Mouse (Mus musculus) ES-Bruce4 (cell line): ENCODE results near the gene Ahcyl1.

Source experiments
- CTCF ChIP-seq: IDR thresholded peaks from one replicate; pipeline ENCODE4 v1.8.1; 2011; ENCODE audit warnings: low read depth, low read length
- EP300 ChIP-seq: IDR thresholded peaks from 2 replicates; pipeline ENCODE4 v1.6.1; 2011; ENCODE audit warnings: low read depth, low read length; ENCODE audit not compliant: insufficient read depth
- POLR2A ChIP-seq: IDR thresholded peaks from one replicate; pipeline ENCODE4 v1.8.1; 2011; ENCODE audit warnings: low read length; ENCODE audit not compliant: insufficient read depth

- no peak for TF ChIP-seq EP300
- TF ChIP-seq POLR2A: no peak
- no peak for TF ChIP-seq CTCF
Observed at GRCm38 (mm10) chr3:107667426-107667825, 28.9 kb downstream of the Ahcyl1 start.
